Mouse (Mus musculus): Measurements from ENCODE around the gene Eif2s1.
"Not testable (repeated sequence)": the region's sequence is repeated elsewhere in the genome, so short reads cannot be mapped to it uniquely, and the experiment has no call there.

Eif2s1 gene

DNA sequence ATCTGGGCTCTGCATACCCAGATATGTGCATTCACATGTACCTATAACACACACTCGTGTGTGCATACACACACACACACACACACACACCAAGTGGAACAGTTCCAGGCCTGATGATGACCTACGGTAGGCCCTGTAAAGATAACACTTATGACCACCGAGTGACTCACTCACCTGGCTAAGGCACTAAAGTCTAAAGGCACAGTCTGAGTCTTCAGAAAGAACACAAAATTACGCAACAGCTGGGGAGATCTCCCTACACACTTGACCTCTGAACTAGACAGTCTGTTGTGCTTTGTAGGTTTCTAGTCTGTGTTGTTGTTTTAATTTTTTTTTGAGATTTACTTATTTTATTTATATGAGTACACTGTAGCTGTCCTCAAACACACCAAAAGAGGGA lies 52.8 kb downstream of the Eif2s1 start:
- CTCF ChIA-PET = interaction anchor here (0.6 kb wide), 1 partner anchor 401 kb away, joined by 3 read pairs; no protein-coding TSS in a partner anchor

DNA sequence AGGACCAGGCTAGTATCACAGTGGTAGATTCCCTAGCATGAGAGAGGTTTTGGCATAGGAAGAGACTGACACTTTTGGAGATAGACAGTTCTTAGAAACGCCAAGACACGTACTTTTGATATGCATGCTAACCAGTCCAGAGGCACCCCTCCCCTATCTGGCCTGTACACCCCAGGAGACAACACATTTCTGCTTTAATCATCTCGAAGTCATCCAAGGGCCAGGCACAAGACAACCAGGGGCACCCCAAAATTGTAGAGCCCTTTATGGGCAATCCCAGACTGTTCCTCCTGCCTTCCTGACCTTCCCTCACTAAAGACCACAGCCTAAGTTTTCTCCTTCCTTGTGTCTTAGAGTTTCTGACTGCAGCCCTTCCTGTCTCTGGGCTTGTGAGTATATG lies 53.9 kb downstream of the Eif2s1 start:
- CTCF ChIA-PET = interaction anchor here (0.9 kb wide), 1 partner anchor 175 kb away, joined by 3 read pairs; no protein-coding TSS in a partner anchor

DNA sequence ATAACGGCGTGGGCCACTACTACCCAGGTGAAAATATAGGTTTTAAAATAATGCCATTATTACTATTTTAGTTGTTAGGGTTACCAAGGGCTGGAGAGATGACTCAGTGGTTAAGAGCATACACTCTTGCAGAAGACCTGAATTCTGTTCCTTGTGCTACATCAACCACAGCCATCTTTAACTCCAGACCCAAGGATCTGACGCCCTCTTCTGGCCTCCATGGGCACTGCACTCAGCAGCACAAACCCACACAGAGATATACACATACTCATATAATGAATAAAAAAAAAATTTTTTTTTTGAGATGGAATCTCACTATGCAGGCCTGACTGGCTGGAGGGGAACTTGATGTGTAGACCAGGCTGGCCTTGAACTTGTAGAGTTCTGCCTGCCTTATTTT lies 54.7 kb downstream of the Eif2s1 start:
- CTCF ChIA-PET = interaction anchor here (0.5 to 3.7 kb wide), 4 partner anchors 175 to 426 kb away, joined by 3 to 35 read pairs (median 3); partner anchors contain the start of gene Pigh

DNA sequence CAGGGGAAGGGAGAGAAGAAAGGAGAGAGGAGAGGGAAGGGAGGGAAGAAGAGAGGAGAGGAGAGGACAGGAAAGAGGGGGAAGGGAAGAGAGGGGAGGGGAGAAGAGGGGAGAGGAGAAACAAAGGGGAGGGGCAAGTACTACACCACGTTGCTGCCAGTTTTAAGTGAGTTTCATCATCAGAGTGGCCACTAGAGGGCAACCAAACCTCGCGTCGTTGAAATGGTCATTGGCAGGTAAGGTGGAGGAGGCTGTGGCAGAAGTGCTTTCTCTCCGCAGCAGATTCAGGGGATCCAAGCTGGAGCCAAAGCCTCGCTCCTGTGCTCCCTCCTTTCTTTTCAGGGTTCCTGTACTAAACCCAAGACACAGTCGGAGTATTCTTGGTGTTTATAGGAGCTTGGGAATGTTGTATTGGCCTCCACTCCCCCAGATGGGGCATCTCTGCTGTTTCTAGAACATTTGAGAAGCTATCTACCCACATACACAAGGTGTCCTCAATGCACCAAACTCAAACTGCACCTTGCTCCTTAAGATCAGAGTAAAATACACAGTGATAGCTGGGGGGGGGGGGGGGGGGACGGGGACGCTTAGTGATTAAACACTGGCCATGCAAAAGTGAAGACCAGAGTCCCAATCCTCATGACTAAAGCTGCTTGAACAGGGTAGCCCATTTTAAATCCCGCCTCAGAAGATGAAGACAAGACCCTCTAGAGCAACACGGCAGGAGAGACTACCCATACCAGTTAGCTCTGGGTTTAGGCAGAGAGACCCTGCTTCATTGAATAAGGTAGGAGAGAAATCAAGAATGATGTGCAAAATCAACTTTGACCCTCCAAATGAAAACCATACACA lies 56.8 kb downstream of the Eif2s1 start:
- CTCF ChIA-PET = interaction anchor here (0.6 to 3.7 kb wide), 11 partner anchors 11 to 1171 kb away, joined by 3 to 35 read pairs (median 5); partner anchors contain the start of genes Arg2 and Pigh

DNA sequence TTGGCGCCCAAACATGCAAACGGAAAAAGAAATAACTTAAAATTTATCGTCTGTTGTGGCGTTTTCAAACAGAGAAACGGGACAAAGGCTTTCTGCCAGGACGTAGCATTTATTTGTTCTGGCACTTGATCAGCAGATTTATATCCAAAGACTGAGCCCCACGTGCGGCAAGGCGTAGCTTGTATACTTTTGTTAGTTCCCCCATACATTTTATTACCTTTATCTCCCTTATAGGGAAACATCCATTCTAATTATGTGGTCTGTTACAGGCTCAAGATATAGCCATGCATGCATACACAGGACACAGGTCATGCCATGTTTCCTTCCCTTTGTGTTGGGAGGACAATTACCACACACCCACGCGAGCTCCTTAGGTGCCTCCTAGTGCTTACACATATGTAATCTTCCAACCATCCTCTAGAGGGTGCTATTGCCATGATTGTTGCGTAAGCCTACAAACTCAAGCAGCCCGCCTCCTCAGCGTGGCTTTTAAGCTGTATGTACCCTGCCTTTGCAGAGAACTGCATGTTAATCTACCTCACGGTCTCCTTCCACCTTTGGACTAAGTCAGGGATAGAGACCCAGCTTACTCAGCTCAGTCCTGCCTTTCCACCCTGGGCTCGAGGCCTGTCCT lies 57.6 kb downstream of the Eif2s1 start:
- CTCF ChIA-PET = interaction anchor here (0.8 to 3.7 kb wide), 6 partner anchors 11 to 342 kb away, joined by 3 to 35 read pairs (median 5); partner anchors contain the start of gene Pigh

DNA sequence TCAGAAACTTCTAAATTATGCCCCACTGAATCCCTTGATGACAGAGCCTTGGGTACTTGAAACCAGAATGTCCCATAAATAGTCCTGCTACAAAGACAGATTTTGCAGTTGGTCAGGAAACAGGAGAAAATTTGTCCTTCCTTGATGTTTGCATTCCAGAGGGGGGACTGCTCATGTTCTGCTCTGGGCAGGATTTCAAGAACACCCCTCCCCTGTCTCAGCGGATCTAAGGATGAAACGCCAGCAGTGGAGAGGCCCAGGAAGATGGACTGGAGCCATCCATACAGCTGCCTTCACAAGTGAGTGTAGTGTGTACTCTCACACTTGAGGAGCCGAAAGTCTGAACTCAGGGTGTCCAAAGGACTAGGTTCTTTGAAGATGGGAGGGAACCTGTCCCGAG lies 59.8 kb downstream of the Eif2s1 start:
- CTCF ChIA-PET = no interaction called here

DNA sequence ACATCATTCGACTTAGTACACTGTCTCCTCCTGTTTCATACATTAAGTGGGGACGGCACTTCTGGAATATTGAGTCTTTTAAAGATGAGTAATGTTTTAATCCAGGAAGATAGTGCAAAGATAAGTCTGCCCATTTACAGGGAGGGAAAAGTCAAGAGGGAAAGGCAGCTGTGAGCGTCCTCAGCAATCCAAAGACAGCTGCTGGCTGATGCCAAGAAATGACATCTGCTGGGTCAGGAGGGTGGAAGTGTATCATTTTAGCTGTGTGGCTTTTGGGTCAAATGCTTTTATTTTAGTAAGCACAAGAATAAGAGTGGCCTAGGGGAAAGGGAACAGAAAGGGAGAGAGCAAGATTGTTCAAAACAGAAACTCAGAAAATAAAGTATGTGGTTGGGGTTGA lies 60.4 kb downstream of the Eif2s1 start:
- CTCF ChIA-PET = no interaction called here

DNA sequence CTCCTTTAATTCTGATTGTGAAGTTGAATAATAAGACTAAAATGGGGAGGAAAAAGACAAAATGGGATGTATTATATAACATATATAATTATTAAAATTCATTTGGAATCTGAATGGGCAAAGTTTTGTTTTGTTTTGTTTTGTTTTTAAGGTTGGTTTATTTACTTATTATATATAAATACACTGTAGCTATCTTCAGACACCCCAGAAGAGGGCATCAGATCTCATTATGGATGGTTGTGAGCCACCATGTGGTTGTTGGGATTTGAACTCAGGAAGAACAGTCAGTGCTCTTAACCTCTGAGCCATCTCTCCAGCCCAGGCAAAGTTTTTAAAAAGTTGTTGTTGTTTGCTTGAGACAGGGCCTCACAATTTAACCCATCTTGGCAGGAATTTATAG lies 61.4 kb downstream of the Eif2s1 start:
- CTCF ChIA-PET = not testable (repeated sequence)

DNA sequence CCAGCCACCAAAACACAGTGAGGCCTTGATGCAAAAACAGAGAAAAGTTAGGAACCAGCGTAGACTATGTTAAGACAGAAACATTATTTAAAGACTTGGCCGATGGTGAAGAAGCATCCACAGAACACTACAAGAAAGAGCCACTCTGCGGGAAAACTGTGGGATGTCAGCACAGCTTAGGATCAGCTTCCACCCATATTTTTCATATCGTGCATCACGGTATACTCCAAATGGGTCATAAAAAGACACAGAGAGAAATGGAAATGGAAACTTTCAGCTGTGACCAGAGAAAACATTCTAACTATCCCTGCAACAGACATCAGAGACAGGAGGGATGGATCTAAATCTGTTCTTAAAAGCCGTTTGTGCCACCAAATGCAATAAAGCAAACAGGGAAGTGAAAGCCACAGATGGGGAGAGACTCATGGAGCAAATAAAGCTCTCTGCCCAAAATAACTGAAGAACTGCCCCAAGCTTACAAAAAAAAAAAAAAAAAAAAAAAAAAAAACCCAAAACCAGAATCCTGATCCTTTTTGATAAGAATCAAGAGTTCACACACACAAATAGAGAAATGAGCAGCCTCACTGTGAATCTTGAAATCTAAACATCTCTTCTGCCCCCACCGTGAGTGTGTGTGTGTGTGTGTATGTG lies 62.0 kb downstream of the Eif2s1 start:
- CTCF ChIA-PET = interaction anchor here (0.8 kb wide), 1 partner anchor 75 kb away, joined by 3 read pairs; no protein-coding TSS in a partner anchor

DNA sequence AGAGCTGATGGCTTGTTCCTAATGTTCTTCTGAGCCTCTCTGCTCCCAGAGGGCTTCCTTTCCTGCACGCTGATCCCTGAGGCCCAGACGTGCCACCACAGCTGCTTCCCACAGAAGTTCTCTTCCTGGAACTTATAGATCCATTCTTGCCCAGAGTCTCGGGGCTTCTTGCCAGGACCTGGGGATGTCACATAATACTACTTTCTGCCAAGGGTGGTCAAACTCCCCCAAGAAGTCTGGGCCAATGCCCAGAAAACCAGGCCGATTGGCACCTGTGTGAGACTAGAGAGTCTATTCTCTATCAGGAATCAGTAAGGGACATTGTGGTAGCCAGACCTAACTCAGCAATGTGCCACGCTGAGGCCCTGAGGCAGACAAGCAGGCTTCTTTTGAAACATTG lies 65.7 kb downstream of the Eif2s1 start:
- CTCF ChIA-PET = no interaction called here

DNA sequence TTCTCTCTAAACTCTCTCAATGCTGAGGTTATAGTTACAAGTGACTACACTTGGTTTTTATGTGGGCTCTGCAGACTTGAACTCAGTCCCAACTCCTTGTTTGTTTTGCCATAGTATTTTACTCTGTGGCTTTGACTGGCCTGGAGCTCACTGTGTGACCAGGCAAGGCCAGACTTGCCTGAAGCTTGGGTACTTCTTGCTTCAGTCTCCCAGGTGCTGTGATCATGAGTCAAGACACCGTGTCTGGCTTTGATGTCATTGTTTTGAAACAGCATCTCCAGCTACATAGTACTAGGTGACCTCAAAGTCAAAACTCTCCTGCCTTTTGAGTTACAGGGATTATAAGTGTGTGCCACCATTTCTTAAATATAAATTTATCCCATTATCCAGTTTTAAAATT lies 68.3 kb downstream of the Eif2s1 start:
- CTCF ChIA-PET = interaction anchor here (1.1 kb wide), 1 partner anchor 11 kb away, joined by 5 read pairs; no protein-coding TSS in a partner anchor

DNA sequence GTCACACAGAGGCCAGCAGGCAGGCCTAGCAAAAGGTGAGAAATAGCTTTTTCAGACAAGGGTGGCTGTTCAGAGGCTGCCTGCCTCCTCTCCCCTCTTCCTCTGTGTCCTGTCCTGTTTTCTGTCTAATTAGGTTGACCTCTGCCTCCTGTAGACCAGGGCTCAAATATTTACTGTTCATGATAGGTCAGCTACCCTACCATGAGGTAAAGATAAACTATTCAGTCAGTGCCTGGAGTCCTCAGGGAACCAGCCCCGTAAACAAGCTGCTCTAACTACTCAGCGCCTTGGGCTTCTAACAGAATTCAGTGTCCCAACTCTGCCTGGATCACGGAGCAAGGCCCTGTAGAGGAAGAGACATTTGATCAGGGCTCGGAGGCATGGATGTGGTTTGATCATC lies 74.9 kb downstream of the Eif2s1 start:
- CTCF ChIA-PET = no interaction called here

Data from spleen, embryonic (tissue).